Mouse (Mus musculus) spleen, embryonic (tissue): Measurements from ENCODE around the gene Ampd1.
"Not testable (repeated sequence)": the region's sequence is repeated elsewhere in the genome, so short reads cannot be mapped to it uniquely, and the experiment has no call there.

Experiments used
- CTCF ChIA-PET: fragments of 350-600 bp; sonication (Branson Sonifier 250); formaldehyde crosslinking; loops from one replicate; lab custom pipeline; 2022; lab: Charles Lee

The Ampd1 gene

GRCm38 (mm10) chr3:103101909-103102308 is 28.1 kb downstream of the Ampd1 start:
- CTCF ChIA-PET, result no interaction called here

GRCm38 (mm10) chr3:103102454-103103390 is 28.9 kb downstream of the Ampd1 start, which contains the start of gene Dennd2c:
Gene Dennd2c (plus strand): TSS chr3:103102604.
- CTCF ChIA-PET, result interaction anchor here (0.6 to 0.7 kb wide), 3 partner anchors 25 to 59 kb away, joined by 3 to 6 read pairs (median 3); no protein-coding TSS in a partner anchor

- CTCF ChIA-PET, result no interaction called here
These were observed 33.9 kb downstream of the Ampd1 start for GRCm38 (mm10) chr3:103107565-103108240.

- CTCF ChIA-PET, result no interaction called here
These were observed 38.4 kb downstream of the Ampd1 start for GRCm38 (mm10) chr3:103112216-103112615.

GRCm38 (mm10) chr3:103123636-103124035 is 49.8 kb downstream of the Ampd1 start:
- CTCF ChIA-PET, result interaction anchor here (0.6 kb wide), 1 partner anchor 935 kb away, joined by 3 read pairs; no protein-coding TSS in a partner anchor

GRCm38 (mm10) chr3:103126138-103126537 is 52.3 kb downstream of the Ampd1 start:
- CTCF ChIA-PET, result no interaction called here

- CTCF ChIA-PET, result interaction anchor here (0.7 kb wide), 1 partner anchor 24 kb away, joined by 3 read pairs; no protein-coding TSS in a partner anchor
These were observed 53.4 kb downstream of the Ampd1 start for GRCm38 (mm10) chr3:103127177-103127576.

- CTCF ChIA-PET, result interaction anchor here (0.7 kb wide), 1 partner anchor 25 kb away, joined by 3 read pairs; no protein-coding TSS in a partner anchor
These were observed 53.9 kb downstream of the Ampd1 start for GRCm38 (mm10) chr3:103127721-103128120.

GRCm38 (mm10) chr3:103128251-103128650 is 54.4 kb downstream of the Ampd1 start:
- CTCF ChIA-PET, result no interaction called here

GRCm38 (mm10) chr3:103129367-103130159 is 55.7 kb downstream of the Ampd1 start:
- CTCF ChIA-PET, result no interaction called here

- CTCF ChIA-PET, result no interaction called here
These were observed 56.5 kb downstream of the Ampd1 start for GRCm38 (mm10) chr3:103130236-103130751.

GRCm38 (mm10) chr3:103133098-103133497 is 59.3 kb downstream of the Ampd1 start:
- CTCF ChIA-PET, result no interaction called here

GRCm38 (mm10) chr3:103136414-103137077 is 62.7 kb downstream of the Ampd1 start:
- CTCF ChIA-PET, result no interaction called here

- CTCF ChIA-PET, result no interaction called here
These were observed 65.2 kb downstream of the Ampd1 start for GRCm38 (mm10) chr3:103139047-103139446.

GRCm38 (mm10) chr3:103140095-103140838 is 66.5 kb downstream of the Ampd1 start:
- CTCF ChIA-PET, result not testable (repeated sequence)

- CTCF ChIA-PET, result interaction anchor here (0.6 kb wide), 1 partner anchor 247 kb away, joined by 11 read pairs; no protein-coding TSS in a partner anchor
These were observed 67.5 kb downstream of the Ampd1 start for GRCm38 (mm10) chr3:103141287-103141686.

GRCm38 (mm10) chr3:103142366-103142765 is 68.6 kb downstream of the Ampd1 start:
- CTCF ChIA-PET, result interaction anchor here (0.5 kb wide), 1 partner anchor 66 kb away, joined by 3 read pairs; no protein-coding TSS in a partner anchor

GRCm38 (mm10) chr3:103145336-103145735 is 71.5 kb downstream of the Ampd1 start:
- CTCF ChIA-PET, result no interaction called here

GRCm38 (mm10) chr3:103145791-103146190 is 72.0 kb downstream of the Ampd1 start:
- CTCF ChIA-PET, result no interaction called here
